Mouse (Mus musculus) granulocyte monocyte progenitor cell, adult 5-6 weeks (primary cell): ENCODE results near the gene Ubqln4. TPM values are rescaled to one million over a fixed set of nuclear protein-coding genes. Genes with fewer than 3 reads are reported as not detected.

Source experiments
- total RNA-seq, 2 experiments: library from RNA; stranded (forward) in 1 of 2; stranded (reverse) in 1 of 2; fragments of 200-712, 200-1000 nt in 1 of 2; fragments of >200 nt in 1 of 2; fragmentation: Nextera tagmentation in 1 of 2; gene quantifications; 2 replicates each; pipeline ENCODE4 v1.2.3; 2014 to 2017

Ubqln4 gene
- total RNA-seq, 2 experiments from 2014 or later = 37.9 to 64.7 TPM

Other genes with a start within 250 kb of the Ubqln4 start
- gene Glmp, start 228.7 kb upstream of the Ubqln4 start, total RNA-seq (2014; fragmentation: Nextera tagmentation) = 123 and 165 TPM in 2 replicates
- 26.7 and 29.3 TPM in 2 replicates for gene Glmp, start 228.7 kb upstream of the Ubqln4 start, total RNA-seq (2017)
- gene Tmem79, start 217.6 kb upstream of the Ubqln4 start, total RNA-seq (2014; fragmentation: Nextera tagmentation) = 0.56 and 2.0 TPM in 2 replicates
- 0.78 and 1.8 TPM in 2 replicates for gene Tmem79, start 217.6 kb upstream of the Ubqln4 start, total RNA-seq (2017)
- 50.8 and 53.1 TPM in 2 replicates for gene Smg5, start 217.5 kb upstream of the Ubqln4 start, total RNA-seq (2014; fragmentation: Nextera tagmentation)
- gene Smg5, start 217.5 kb upstream of the Ubqln4 start, total RNA-seq (2017) = 64.1 and 79.0 TPM in 2 replicates
- gene Paqr6, start 189.2 kb upstream of the Ubqln4 start, total RNA-seq (2014; fragmentation: Nextera tagmentation) = not detected in 2 replicates
- gene Paqr6, start 189.2 kb upstream of the Ubqln4 start, total RNA-seq (2017) = not detected in 2 replicates
- gene Bglap3, start 181.0 kb upstream of the Ubqln4 start, total RNA-seq (2014; fragmentation: Nextera tagmentation) = not detected in 2 replicates
- not detected in 2 replicates for gene Bglap3, start 181.0 kb upstream of the Ubqln4 start, total RNA-seq (2017)
- gene Bglap2, start 175.1 kb upstream of the Ubqln4 start, total RNA-seq (2014; fragmentation: Nextera tagmentation) = not detected in 2 replicates
- gene Bglap2, start 175.1 kb upstream of the Ubqln4 start, total RNA-seq (2017) = not detected in 2 replicates
- gene Bglap, start 169.3 kb upstream of the Ubqln4 start, total RNA-seq (2014; fragmentation: Nextera tagmentation) = not detected in 2 replicates
- gene Bglap, start 169.3 kb upstream of the Ubqln4 start, total RNA-seq (2017) = not detected in 2 replicates
- gene Pmf1, start 143.4 kb upstream of the Ubqln4 start, total RNA-seq (2014; fragmentation: Nextera tagmentation) = 115 and 122 TPM in 2 replicates
- 128 and 141 TPM in 2 replicates for gene Pmf1, start 143.4 kb upstream of the Ubqln4 start, total RNA-seq (2017)
- gene Slc25a44, start 128.6 kb upstream of the Ubqln4 start, total RNA-seq (2014; fragmentation: Nextera tagmentation) = 13.1 and 13.5 TPM in 2 replicates
- 11.6 and 13.8 TPM in 2 replicates for gene Slc25a44, start 128.6 kb upstream of the Ubqln4 start, total RNA-seq (2017)
- 24.0 and 38.5 TPM in 2 replicates for gene Sema4a, start 92.6 kb upstream of the Ubqln4 start, total RNA-seq (2014; fragmentation: Nextera tagmentation)
- 25.1 and 35.7 TPM in 2 replicates for gene Sema4a, start 92.6 kb upstream of the Ubqln4 start, total RNA-seq (2017)
- gene Lmna, start 43.8 kb upstream of the Ubqln4 start, total RNA-seq (2014; fragmentation: Nextera tagmentation) = not detected in 2 replicates
- gene Lmna, start 43.8 kb upstream of the Ubqln4 start, total RNA-seq (2017) = 0.41 and 1.6 TPM in 2 replicates
- 3.8 and 5.1 TPM in 2 replicates for gene Mex3a, start 21.4 kb upstream of the Ubqln4 start, total RNA-seq (2014; fragmentation: Nextera tagmentation)
- gene Mex3a, start 21.4 kb upstream of the Ubqln4 start, total RNA-seq (2017) = 1.7 and 2.5 TPM in 2 replicates
- gene Rab25, start 5.5 kb upstream of the Ubqln4 start, total RNA-seq (2014; fragmentation: Nextera tagmentation) = 1.0 and 1.2 TPM in 2 replicates
- gene Rab25, start 5.5 kb upstream of the Ubqln4 start, total RNA-seq (2017) = not detected in 2 replicates
- gene Lamtor2, start 684 bp upstream of the Ubqln4 start, total RNA-seq (2014; fragmentation: Nextera tagmentation) = 60.7 and 74.3 TPM in 2 replicates
- gene Lamtor2, start 684 bp upstream of the Ubqln4 start, total RNA-seq (2017) = 102 and 122 TPM in 2 replicates
- gene Ssr2, start 22.1 kb downstream of the Ubqln4 start, total RNA-seq (2014; fragmentation: Nextera tagmentation) = 401 and 434 TPM in 2 replicates
- 225 and 243 TPM in 2 replicates for gene Ssr2, start 22.1 kb downstream of the Ubqln4 start, total RNA-seq (2017)
- 125 and 137 TPM in 2 replicates for gene Arhgef2, start 52.2 kb downstream of the Ubqln4 start, total RNA-seq (2014; fragmentation: Nextera tagmentation)
- gene Arhgef2, start 52.2 kb downstream of the Ubqln4 start, total RNA-seq (2017) = 59.1 and 73.5 TPM in 2 replicates
- gene Rxfp4, start 99.4 kb downstream of the Ubqln4 start, total RNA-seq (2014; fragmentation: Nextera tagmentation) = not detected in 2 replicates
- not detected in 2 replicates for gene Rxfp4, start 99.4 kb downstream of the Ubqln4 start, total RNA-seq (2017)
- 57.4 and 68.2 TPM in 2 replicates for gene Khdc4, start 132.0 kb downstream of the Ubqln4 start, total RNA-seq (2014; fragmentation: Nextera tagmentation)
- 35.4 and 49.3 TPM in 2 replicates for gene Khdc4, start 132.0 kb downstream of the Ubqln4 start, total RNA-seq (2017)
- 17.5 and 20.5 TPM in 2 replicates for gene Rit1, start 163.1 kb downstream of the Ubqln4 start, total RNA-seq (2014; fragmentation: Nextera tagmentation)
- gene Rit1, start 163.1 kb downstream of the Ubqln4 start, total RNA-seq (2017) = 20.0 and 26.5 TPM in 2 replicates
- 0.19 and 0.62 TPM in 2 replicates for gene Syt11, start 221.4 kb downstream of the Ubqln4 start, total RNA-seq (2014; fragmentation: Nextera tagmentation)
- gene Syt11, start 221.4 kb downstream of the Ubqln4 start, total RNA-seq (2017) = 0.65 and 1.1 TPM in 2 replicates